In genomic region chr13:103205191-103205590, GRCm38 (mm10) we compare ENCODE assay signal across 32 mouse cellular contexts.
"Had no signal": no experiment of that assay in that cellular context is flagged by ENCODE, and none has a peak within 500 bp of the region (broad histone marks: within the 10 kb centered on the region; RNA-seq: fewer than 3 reads in every experiment).

No protein-coding gene starts in this region.

- H3K4me2 ChIP-seq: limb, embryonic 12.5 days; limb, embryonic 13.5 days; limb, embryonic 15.5 days; liver, embryonic 11.5 days; liver, embryonic 12.5 days; liver, embryonic 13.5 days; liver, embryonic 15.5 days; lung, embryonic 14.5 days; lung, embryonic 15.5 days; midbrain, embryonic 11.5 days; midbrain, embryonic 12.5 days; midbrain, embryonic 13.5 days; midbrain, embryonic 15.5 days; neural tube, embryonic 12.5 days had no signal

- H3K9ac ChIP-seq: limb, embryonic 12.5 days; limb, embryonic 13.5 days; limb, embryonic 15.5 days; liver, embryonic 12.5 days; liver, embryonic 13.5 days; liver, embryonic 14.5 days; liver, embryonic 15.5 days; liver, postnatal 0 days; lung, embryonic 14.5 days; lung, embryonic 15.5 days; midbrain, embryonic 12.5 days; midbrain, embryonic 13.5 days; midbrain, embryonic 15.5 days; neural tube, embryonic 12.5 days had no signal

- ATAC-seq: liver, embryonic 12.5 days; liver, postnatal 0 days; lung, postnatal 0 days; midbrain, embryonic 13.5 days; midbrain, embryonic 15.5 days; midbrain, embryonic 16.5 days had no signal

- H3K27me3 ChIP-seq: limb, embryonic 12.5 days; limb, embryonic 13.5 days; limb, embryonic 15.5 days; liver, embryonic 12.5 days; liver, embryonic 13.5 days; liver, embryonic 15.5 days; lung, embryonic 15.5 days; midbrain, embryonic 12.5 days; midbrain, embryonic 13.5 days; midbrain, embryonic 15.5 days; neural tube, embryonic 12.5 days had no signal

- DNase-seq: left cerebral cortex, postnatal 4 days; liver; liver, embryonic 13.5 days; liver, postnatal 0 days; lung, adult 18-20 months; lung, adult 2 months; lung, embryonic 14.5 days; lung, postnatal 10 days; lung, postnatal 14 days; lung, postnatal 36 days; lung, postnatal 4 days; midbrain, embryonic 14.5 days had no signal

- H3K36me3 ChIP-seq: limb, embryonic 10.5 days; limb, embryonic 12.5 days; limb, embryonic 13.5 days; limb, embryonic 15.5 days; liver, embryonic 12.5 days; liver, embryonic 13.5 days; liver, embryonic 15.5 days; lung, embryonic 15.5 days; midbrain, embryonic 10.5 days; midbrain, embryonic 12.5 days; midbrain, embryonic 13.5 days; midbrain, embryonic 15.5 days; neural tube, embryonic 12.5 days had no signal

- H3K9me3 ChIP-seq: limb, embryonic 10.5 days; limb, embryonic 12.5 days; limb, embryonic 13.5 days; limb, embryonic 15.5 days; liver, embryonic 12.5 days; liver, embryonic 13.5 days; liver, embryonic 15.5 days; lung, embryonic 15.5 days; midbrain, embryonic 10.5 days; midbrain, embryonic 12.5 days; midbrain, embryonic 13.5 days; midbrain, embryonic 15.5 days; neural tube, embryonic 12.5 days had no signal

- H3K4me3 ChIP-seq: limb, embryonic 10.5 days; limb, embryonic 12.5 days; limb, embryonic 13.5 days; limb, embryonic 15.5 days; liver, embryonic 12.5 days; liver, embryonic 13.5 days; liver, embryonic 15.5 days; lung, embryonic 15.5 days; megakaryocyte, embryonic 14.5 days; midbrain, embryonic 10.5 days; midbrain, embryonic 12.5 days; midbrain, embryonic 13.5 days; midbrain, embryonic 15.5 days; myocyte; neural tube, embryonic 12.5 days had no signal

- H3K27ac ChIP-seq: limb, embryonic 10.5 days; limb, embryonic 12.5 days; limb, embryonic 13.5 days; limb, embryonic 15.5 days; liver, embryonic 12.5 days; liver, embryonic 13.5 days; liver, embryonic 14.5 days; liver, embryonic 15.5 days; lung, embryonic 15.5 days; macrophage; midbrain, embryonic 10.5 days; midbrain, embryonic 12.5 days; midbrain, embryonic 13.5 days; midbrain, embryonic 15.5 days; neural tube, embryonic 12.5 days had no signal

- H3K4me1 ChIP-seq: limb, embryonic 10.5 days; liver, embryonic 12.5 days; liver, embryonic 13.5 days; liver, embryonic 15.5 days; lung, embryonic 15.5 days; megakaryocyte, embryonic 14.5 days; midbrain, embryonic 12.5 days; midbrain, embryonic 15.5 days had no signal
